Mouse (Mus musculus) CD4-positive, CD25-positive, alpha-beta regulatory T cell, adult 2 months (primary cell): ENCODE data around the gene Orm2.

ENCODE experiments used
- DNase-seq: peaks from one replicate; pipeline ENCODE4 v3.0.0-alpha.2; 2012; ENCODE audit warnings: low read depth, low spot score

The Orm2 gene

DNA sequence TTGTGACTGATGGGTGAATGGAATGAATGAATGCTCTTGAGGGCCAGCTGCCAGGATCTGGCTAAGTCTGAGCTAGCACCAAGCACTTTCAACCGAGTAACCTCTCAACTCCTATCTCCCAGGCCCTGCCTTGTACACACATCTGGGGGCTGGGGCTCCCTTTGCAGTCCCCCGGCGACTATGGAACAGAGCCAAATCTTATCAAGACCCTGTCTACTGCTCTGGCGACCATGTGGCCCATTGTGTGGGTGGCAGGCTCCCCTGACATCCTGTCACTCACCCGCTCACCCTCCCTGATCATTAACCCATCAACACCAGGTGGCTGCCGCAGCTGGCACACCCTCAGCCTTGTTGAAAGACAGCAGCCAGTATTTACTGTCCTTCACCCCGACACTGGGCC is 42.8 kb downstream of the Orm2 start:
- peak; percentile 78 for DNase-seq

DNA sequence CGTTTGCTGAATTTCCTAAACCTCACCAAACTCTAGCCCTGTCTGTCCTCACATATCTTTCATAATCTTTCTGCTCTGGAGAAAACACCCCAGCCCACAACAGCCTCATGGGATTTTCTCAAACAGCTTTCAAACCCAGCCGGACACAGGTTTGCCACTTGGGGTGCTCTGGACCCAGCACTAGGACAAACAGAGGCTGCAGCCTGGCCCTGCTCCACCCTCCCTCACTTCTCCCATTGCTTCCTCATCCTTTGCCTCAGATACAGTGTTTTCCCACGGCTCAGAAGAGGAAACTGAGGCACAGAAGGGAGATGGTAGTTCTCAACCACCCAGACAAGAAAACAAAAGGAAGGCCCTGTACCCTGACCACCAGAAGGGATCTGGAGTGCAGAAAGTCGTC is 43.4 kb downstream of the Orm2 start:
- DNase-seq, result peak; percentile 16

DNA sequence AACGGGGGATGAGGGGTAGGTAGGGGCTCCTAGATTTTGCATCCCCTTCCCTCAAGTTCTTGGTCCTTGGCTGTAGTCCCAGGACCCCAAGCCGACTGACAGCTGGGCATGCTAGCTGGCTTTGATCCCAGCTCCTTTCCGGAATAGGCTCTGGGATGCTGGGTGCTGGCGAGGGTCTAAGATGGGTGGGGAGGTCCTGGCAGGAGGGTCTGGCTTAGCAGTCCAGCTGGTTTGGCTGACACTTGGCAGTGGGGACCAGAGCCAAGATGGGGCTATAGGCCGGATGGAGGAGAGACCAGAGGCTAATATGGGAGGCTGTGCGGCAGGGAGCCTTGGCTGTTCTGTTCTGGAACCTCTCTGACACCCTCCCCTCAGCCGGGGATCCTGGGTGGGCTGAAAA is 46.0 kb downstream of the Orm2 start:
- DNase-seq, result no peak

DNA sequence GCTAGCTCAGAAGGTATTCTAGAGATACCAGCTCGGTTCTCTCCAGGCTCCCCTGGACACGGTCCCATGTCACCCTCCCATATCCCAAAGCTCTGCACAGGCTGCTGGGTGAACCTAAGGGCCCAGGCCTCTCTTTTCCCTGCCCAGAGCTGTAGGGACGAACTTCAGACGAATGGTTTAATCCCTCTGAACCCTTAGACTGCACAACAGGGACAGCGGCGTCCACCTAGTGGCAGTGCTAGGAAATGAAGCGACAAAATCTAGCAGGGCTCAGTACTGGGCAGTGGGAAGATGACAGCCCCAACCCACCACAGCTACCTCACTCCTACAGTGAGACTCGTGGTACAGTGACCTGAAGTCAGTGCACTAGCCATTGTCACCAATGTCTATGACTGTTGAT is 46.4 kb downstream of the Orm2 start:
- peak; percentile 82 for DNase-seq

DNA sequence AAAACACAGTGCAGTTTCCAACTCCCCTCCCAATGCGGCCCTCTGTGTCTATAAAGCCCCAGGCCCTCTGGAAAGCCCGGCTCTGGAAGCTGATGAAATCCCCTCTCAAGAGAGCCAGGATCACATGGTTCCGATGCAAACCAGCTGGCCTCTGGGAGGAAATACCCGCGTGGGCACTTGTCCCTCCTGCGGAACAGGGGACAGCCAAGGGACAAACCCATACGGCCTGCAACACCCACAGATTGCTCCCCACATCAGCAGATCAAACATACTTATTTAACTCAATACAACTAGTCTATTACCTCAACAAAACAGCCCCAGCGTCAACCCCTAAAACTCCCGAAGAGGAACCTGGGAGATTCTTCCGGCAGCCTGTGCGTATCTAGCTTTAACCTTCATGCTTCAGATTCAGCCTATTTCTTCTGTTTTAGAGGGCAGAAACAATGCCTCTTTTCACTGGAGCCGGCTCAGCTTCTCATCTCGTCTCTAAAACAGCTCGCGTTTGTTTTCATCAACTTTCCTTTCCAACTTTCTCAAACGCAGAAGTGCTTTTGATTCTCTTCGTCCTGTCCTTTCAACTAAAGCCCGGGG is 47.2 kb downstream of the Orm2 start:
- DNase-seq, result peak; percentile 66

DNA sequence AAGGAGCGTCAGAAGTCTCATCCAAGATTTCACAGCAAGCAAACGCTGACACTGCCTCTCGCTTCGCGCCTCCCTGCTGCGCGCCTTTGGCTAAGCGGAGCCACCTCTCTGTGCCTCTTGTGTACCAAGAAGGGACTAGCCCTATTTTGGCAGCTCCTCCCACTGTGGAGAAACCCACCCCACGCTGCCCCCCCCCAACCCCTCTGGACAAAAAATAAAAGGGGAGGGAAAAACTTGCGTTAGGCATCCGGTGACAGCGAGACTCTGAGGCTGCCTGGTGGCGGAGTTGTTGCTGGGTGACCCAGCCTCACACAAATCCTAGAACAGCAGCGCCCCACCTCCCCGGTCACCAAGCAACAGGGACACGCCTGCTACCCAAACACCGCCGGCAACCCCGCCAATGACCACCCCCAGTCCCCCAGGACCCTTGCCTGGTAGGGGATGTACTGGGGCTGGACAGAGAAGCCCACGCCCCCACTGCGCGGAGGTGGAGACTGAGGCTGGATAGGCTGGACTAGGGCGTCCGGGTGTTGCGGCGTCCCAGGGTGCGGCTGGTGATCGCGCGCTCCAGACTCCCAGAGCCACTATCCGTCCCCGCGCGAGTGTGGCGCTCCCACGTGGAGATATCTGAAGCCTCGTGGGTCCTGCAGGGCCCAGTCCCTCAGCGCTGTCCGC is 47.8 kb downstream of the Orm2 start:
- DNase-seq, result peak; percentile 88

DNA sequence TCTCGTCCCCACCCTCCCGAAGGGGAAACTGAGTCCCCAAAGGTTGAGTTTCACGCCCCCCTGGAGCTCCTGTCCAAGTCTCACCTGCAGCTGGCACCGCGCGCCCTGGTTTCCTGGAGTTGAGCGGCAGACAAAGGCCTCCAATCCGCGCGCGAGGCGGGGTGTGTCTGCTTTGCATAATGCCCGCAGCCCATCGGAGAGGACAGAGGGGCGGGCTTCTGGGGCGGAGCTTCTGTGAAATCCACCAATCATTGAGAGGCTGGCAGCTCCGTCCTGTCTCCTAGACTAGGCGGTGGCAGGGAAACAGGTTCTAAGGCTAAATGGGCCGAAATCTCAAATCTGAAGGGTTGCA is 48.3 kb downstream of the Orm2 start:
- DNase-seq, result peak; percentile 97

DNA sequence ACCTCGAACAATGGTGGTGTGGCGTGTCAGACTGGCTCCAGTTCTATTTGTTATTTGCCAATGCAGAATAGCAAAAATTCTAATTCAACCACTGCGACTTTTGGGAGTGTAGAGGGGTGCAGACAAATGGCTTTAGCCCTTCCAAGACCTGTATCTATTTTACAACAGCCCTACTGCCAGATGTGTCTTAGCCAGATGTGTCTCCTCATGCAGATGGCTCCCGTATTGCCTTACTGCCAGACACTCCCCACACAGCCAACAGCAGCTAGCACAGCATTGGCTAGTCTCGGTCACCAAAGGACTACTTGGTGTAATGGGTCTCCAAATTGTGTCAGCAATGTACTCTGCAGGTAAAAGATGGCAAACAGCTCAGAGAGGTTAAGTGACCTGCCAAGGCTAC is 49.0 kb downstream of the Orm2 start:
- DNase-seq, result peak; percentile 15

DNA sequence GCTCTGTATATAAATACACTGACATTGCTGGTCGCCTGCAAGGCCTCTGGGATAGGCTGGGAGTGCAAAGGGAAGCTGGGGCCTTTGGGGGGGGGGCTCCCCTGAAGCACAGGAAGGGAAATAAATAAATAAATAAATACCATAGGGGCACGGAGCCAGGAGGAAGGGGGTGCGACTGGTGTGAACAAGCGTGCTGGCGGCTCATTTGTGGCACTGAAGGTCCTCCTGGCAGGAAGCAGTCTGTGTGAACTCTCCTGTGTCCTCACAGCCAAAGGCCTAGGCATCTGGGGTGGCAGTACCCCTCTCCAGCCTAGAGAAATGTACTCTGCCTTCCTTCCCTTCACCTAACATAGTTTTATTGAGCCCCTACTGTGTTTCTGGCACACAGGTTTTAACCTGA is 52.7 kb downstream of the Orm2 start:
- DNase-seq, result no peak
